Mouse (Mus musculus) thymus, adult 2 months (tissue): Measurements from ENCODE around the gene Pstk.

Experiments used
- CTCF ChIP-seq: fragments of 200-500 bp; IDR thresholded peaks from 2 replicates; pipeline ENCODE4 v1.5.1; 2012; ENCODE audit warnings: mild to moderate bottlenecking, control low read depth, low read length, moderate library complexity, borderline replicate concordance; ENCODE audit not compliant: control insufficient read depth, poor library complexity, insufficient read depth; ENCODE audit errors: extremely low read depth
- POLR2A ChIP-seq: fragments of 200-500 bp; IDR thresholded peaks from 2 replicates; pipeline ENCODE4 v1.6.1; 2012; ENCODE audit warnings: mild to moderate bottlenecking, low read length, control low read depth, moderate library complexity; ENCODE audit not compliant: control insufficient read depth, poor library complexity, insufficient read depth; ENCODE audit errors: extremely low read depth

GRCm38 (mm10) chr7:131329416-131329815 is 41.5 kb upstream of the Pstk start, which contains the start of gene Fam24b:
- TF ChIP-seq POLR2A (no peak), CTCF (no peak)
